ENCODE assay signal across 8 mouse cellular contexts in the genomic region with DNA sequence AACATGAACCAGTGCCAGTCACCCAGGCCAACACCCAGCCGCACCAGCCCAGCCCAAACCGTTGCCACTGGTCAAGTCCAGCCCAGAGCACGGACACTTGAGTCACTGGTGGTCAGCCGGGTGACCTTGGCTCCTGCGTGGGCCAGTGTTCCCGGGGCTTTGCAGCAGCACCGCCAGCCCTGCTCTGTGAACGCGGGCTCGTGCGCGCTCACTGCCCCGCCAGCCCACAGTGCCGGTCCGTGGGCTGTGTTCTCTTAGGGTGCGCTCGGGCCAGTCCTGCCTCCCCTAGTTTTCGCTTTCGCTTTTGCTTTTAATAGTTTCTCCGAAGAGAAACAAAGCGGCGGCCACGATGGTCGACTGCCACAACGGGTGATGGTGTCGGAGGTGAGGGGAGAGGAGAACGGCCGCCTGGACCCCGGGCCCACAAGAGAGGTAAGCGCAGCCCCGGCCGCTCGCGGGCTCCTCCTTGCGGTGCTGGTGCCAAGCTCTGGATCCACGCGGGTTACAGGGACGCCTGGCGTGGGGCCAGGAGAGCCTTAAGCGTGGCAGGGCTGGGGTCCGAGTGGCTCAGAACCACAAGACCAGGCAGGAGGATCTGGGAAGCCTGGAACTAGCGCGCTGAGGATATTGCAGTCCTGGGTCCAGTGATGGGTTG.
DNase-seq lines count a peak whose midpoint lies in the region; ATAC-seq and TF ChIP-seq lines count a peak whose summit lies in the region.
"Not testable (repeated sequence)": the region's sequence is repeated elsewhere in the genome, so short reads cannot be mapped to it uniquely, and the experiment has no call there.

No protein-coding gene starts in this region.

- H3K9me3 ChIP-seq in liver, embryonic 11.5 days (ENCODE audit: control insufficient read depth, low read length) = not testable (repeated sequence)

- ATAC-seq in liver, embryonic 11.5 days (replicated peaks; ENCODE audit: low FRiP score) = peak; percentile 47; the same call in 1 of the 2 replicates
- peak; percentile 86 for ATAC-seq in megakaryocyte, adult 5-6 weeks (ENCODE audit: poor library complexity, severe bottlenecking)

- DNase-seq in adrenal gland, postnatal 14 days = peak; percentile 58
- peak; percentile 5 for DNase-seq in gastrocnemius, adult 18-20 months (ENCODE audit: low spot score)
- peak; percentile 13 to 23 for DNase-seq in heart, postnatal 10 days
- DNase-seq in kidney, adult 9 months = peak; percentile 17
- not testable (repeated sequence) for DNase-seq in liver, embryonic 11.5 days (ENCODE audit: low spot score)
- DNase-seq in urinary bladder, adult 18-20 months (ENCODE audit: low spot score in 2 of 2) = peak; percentile 1 to 19

- intact Hi-C loops in heart, postnatal 10 days (cut with DNase I) = not testable (repeated sequence)

- not testable (repeated sequence) for H3K27me3 ChIP-seq in liver, embryonic 11.5 days (replicated peaks; ENCODE audit: control insufficient read depth, insufficient read depth, low read length); small intestine, adult 2 months (ENCODE audit: control insufficient read depth, insufficient read depth, low read length)

- H3K36me3 ChIP-seq in liver, embryonic 11.5 days (ENCODE audit: control insufficient read depth, insufficient read depth, low read length); small intestine, adult 2 months (ENCODE audit: control insufficient read depth, insufficient read depth, low read length): not testable (repeated sequence)

- H3K9ac ChIP-seq in liver, embryonic 11.5 days (ENCODE audit: low read depth, low read length) = not testable (repeated sequence)

- not testable (repeated sequence) for H3K27ac ChIP-seq in liver, embryonic 11.5 days (ENCODE audit: low read depth, low read length); small intestine, adult 2 months (ENCODE audit: insufficient read depth, low read depth, low read length)

- not testable (repeated sequence) for TF ChIP-seq CTCF in small intestine, adult 2 months (IDR thresholded peaks at IDR 0.05; ENCODE audit: extremely low read depth, insufficient read length, insufficient replicate concordance, low read depth, low read length)

- WGBS in liver, embryonic 11.5 days = 20% methylated on average over 34 of the region's 43 CpGs
- WGBS in small intestine, adult 2 months = 8% methylated on average over 37 of the region's 43 CpGs

- H3K4me1 ChIP-seq in liver, embryonic 11.5 days (replicated peaks; ENCODE audit: control insufficient read depth, insufficient read depth, low read length); small intestine, adult 2 months (ENCODE audit: control insufficient read depth, insufficient read depth, insufficient read length, low read length): not testable (repeated sequence)

- H3K4me2 ChIP-seq in liver, embryonic 11.5 days = peak overlapping the region; percentile 47

- H3K4me3 ChIP-seq in liver, embryonic 11.5 days (ENCODE audit: low read depth, low read length) = peak overlapping the region; percentile 32
- peak overlapping the region; percentile 98 for H3K4me3 ChIP-seq in small intestine, adult 2 months (ENCODE audit: low read depth, low read length)

- peak; percentile 21; the same call in 1 of the 2 replicates for TF ChIP-seq POLR2A in small intestine, adult 2 months (IDR thresholded peaks at IDR 0.05; ENCODE audit: low read depth, low read length)
